Mouse (Mus musculus): ENCODE data around the gene Csad. TPM values are rescaled to one million over a fixed set of nuclear protein-coding genes. Genes with fewer than 3 reads are reported as not detected.
A peak's percentile ranks its signal among the peaks of the same experiment; 100 is the strongest.

Gene Csad
- total and polyA plus RNA-seq, 3 experiments = 71.2 to 128 (median 106) TPM

GRCm38 (mm10) chr15:102202971-102203834 is 1.3 kb downstream of the Csad start, which contains the start of gene Zfp740:
Gene Zfp740 (plus strand): TSS chr15:102203249.
- peak; percentile 99 for DNase-seq

- peak; percentile 53 for DNase-seq
Measured at GRCm38 (mm10) chr15:102198841-102199240, 5.7 kb downstream of the Csad start.

DNA sequence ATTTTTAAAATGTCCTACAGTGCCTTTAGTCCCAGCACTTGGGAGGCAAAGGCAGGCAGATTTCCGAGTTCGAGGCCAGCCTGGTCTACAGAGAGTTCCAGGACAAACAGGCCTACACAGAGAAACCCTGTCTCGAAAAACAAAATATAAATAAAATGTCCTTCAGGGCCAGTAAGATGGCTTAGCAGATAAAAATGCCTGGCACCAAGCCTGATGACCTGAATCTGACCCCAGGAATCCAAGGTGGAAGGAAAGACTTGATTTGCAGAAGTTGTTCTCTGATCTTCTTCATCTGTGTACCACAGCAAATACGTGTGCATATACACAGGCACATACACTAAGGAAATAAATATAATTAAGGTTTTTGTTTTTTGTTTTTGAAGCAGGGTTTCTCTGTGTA is 9.2 kb downstream of the Csad start:
- no peak for DNase-seq

DNA sequence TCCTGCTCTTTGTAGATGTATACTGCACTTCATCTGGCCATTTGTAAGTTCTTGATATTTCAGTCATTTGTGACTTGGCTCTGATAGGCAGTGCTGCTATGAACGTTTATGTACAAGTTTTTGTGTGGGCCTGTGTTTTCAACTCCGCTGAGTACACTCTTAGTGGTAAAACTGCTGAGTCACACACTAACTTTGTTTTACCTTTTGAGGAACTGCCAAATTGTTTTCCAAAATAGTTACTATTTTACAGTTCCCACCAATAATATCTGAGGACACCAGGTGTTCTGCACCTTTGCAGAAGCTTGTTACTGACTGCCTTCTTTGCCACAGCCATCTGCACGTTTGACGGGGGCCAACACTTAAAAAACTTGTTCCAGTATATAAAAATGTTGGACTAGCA is 10.1 kb downstream of the Csad start:
- no peak for DNase-seq

GRCm38 (mm10) chr15:102193652-102194051 is 10.9 kb downstream of the Csad start:
- no peak for DNase-seq

DNA sequence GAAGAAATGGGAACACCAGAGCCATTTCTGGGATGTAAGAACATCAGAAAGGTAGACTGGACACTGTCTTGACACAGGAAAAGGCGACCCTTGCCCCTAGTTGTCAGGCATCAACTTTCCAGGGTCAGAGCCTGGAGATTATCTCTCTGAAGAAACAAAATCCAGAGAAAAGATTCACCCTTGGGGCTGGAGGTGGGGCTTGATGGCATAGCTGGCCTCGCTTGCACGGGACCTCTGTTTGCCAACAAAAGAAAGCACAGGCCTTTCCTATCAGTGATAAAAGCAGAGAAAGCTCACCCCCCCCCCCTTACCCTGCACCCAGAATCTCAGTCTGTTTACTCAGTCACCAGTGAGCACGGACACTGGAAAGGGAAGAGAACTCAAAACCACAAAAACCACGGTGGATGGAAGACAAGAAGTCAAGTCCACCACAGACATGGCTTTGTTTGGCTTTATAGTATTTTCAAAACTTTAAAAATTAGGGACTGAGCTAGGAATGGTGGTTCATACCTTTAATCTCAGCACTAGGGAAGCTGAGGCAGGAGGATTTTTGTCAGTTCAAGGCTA is 11.6 kb downstream of the Csad start:
- DNase-seq = no peak

DNA sequence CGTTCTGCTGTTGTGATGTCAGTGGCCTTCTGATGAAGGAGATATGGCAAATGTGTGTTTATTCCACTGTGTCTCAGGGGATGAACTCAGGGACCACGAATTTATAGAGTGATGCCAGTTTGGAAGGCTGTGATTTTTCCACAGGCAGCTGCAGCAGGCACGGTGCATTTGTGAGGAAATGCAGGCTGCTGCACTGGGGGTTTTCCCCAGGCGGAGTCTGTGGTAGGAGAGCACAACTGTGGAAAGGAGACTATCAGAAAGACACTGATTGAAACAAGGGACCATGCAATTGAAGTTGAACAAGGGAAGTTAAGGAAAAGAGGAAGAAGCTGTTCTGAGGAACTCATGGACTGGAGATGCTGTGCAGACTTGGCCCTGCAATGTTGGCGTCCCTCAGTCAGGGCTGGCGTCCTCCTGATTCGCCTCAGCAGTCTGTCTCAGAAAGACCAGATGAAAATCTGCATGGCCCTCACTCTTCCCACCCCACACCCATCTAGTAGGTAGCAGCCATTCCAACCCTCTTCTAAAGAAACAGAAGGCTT is 12.2 kb downstream of the Csad start:
- no peak for DNase-seq

DNA sequence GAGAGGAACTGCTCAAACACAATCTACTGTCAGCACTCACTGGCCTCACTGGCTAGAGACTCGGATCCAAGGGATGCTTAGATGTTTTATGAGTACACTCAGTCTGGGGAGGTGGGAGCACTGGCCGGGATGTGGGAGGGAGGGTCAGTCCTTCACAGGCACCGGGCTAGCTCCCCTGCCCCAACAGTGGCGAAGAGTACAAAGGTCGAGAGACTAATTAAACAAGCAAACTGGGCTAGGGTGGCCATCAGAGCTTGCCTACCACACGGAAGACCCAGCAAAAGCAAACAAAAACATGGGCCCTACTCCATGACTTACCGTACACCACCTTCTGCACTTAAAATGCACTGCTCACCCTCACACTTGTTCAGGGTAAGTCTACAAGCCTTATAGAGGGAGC is 12.8 kb downstream of the Csad start:
- no peak for DNase-seq

- DNase-seq = no peak
Measured at GRCm38 (mm10) chr15:102188883-102189282, 15.6 kb downstream of the Csad start.

DNA sequence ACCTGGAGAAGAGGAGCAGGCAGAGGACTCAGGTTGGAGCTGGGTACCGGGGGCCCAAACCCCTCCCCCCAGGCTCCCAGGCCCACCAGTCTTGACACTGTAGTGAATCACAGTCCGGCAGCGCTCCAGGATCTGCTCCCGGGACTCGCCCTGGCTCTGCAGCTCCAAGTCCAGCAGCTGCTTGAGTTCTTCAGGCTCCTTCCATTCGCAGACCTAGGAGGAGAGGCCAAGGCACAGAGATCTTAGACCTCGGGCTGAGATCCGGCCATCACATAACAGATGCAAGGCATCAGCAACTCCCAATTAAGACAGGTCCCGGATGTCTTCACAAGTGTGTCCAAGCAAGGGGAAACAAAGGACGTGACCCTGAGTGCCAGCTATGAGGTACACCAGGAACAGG is 16.4 kb downstream of the Csad start:
- no peak for DNase-seq

DNA sequence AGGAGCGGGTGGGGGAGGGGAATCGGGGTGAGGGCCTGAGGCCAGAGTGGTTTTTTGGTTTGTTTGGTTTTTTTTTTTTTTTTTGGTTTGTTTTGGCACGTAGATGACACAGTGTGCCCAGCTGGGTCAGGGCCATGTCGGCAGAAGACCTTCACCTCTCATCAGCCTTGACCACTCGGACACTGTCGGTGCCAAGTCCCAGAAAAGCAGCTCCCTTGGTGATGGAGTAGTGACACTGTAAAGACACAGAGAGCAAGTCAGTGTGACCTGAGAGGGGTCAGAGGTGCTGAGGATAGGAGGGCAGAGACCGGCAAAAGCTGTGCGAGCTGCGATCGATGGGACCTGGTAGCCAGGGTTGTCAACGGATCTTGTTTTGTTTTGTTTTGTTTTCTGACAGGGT is 18.3 kb downstream of the Csad start:
- peak; percentile 74 for DNase-seq

- DNase-seq = no peak
Measured at GRCm38 (mm10) chr15:102183076-102183475, 21.4 kb downstream of the Csad start.

GRCm38 (mm10) chr15:102179924-102180323 is 24.6 kb downstream of the Csad start:
- DNase-seq = no peak

DNA sequence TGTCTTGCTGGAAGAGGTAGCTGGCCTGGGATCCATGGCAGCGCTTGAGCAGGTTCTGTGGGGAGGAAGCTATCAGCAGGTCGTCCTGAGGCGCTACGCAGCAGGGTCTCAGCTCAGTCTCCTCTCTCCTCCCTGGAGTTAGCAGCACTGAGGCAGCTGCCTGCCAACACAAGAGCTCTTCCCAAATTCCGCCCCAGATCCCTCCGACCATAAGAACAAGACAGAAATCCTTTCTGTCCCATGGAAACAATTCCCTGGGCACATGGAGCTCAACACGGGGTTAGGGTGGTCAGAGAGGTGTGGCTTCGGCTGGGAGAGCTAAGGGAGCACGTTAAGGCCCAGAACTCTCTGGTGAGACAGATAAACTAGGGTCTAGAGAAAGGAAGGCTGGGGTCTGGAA is 25.4 kb downstream of the Csad start:
- no peak for DNase-seq

GRCm38 (mm10) chr15:102178279-102178678 is 26.2 kb downstream of the Csad start:
- DNase-seq = peak; percentile 80

DNA sequence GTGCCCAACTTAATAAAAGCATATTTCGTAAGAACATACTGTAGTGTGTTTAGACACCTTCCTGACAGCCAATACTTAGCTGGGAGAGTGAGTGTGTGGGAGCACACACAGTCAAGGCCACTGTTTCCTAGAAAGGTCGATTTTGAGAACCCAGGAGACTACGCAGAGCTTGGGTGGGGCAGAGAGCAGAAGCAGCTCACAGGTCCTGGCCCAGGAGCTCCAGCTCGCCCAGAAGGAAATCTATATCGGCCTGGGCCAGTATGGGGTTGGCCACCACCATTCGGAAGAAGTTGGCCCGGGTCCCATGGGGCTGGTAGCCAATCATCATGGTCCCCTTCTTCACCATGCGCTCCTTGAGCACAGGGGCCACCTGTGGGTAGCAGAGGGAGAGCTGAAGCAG is 27.1 kb downstream of the Csad start:
- DNase-seq = no peak

GRCm38 (mm10) chr15:102176571-102177316 is 27.8 kb downstream of the Csad start:
- DNase-seq = no peak

GRCm38 (mm10) chr15:102175736-102176319 is 28.7 kb downstream of the Csad start:
- no peak for DNase-seq

GRCm38 (mm10) chr15:102173581-102173980 is 30.9 kb downstream of the Csad start:
- DNase-seq = no peak

DNA sequence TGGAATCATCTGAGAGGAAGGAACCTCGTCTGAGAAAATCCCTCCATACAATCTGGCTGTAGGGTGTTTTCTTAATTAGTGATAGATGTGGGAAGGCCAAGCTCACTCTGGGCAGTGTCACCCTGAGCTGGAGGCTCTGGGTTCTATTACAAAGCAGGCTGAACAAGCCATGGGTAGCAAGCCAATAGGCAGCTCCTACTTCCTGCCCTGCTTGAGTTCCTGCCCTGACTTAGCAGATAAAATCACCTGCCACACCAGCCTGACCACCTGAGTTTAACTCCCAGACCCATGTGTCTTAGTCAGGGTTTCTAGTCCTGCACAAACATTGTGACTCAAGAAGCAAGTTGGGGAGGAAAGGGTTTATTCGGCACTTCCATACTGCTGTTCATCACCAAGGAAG is 35.5 kb downstream of the Csad start:
- DNase-seq = no peak

DNA sequence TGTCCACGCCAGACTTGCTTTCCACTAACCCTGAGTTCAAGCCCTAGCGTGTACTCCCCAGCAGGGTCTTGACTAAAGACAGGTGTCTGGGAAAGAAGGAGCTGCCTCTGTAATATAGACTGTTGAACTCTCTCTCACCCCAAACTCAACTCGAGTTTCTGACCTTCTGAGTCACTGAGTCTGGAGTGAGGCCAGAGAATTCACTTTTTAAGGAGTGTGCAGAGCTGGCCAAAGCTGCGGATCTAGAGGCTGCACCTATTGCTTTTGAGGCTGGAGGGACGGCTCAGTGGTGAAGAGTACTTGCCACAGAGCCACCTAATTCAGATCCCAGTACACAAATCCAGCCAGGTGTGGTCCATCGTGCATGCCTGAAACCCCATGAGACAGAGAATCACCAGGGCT is 36.9 kb downstream of the Csad start:
- DNase-seq = peak; percentile 81

DNA sequence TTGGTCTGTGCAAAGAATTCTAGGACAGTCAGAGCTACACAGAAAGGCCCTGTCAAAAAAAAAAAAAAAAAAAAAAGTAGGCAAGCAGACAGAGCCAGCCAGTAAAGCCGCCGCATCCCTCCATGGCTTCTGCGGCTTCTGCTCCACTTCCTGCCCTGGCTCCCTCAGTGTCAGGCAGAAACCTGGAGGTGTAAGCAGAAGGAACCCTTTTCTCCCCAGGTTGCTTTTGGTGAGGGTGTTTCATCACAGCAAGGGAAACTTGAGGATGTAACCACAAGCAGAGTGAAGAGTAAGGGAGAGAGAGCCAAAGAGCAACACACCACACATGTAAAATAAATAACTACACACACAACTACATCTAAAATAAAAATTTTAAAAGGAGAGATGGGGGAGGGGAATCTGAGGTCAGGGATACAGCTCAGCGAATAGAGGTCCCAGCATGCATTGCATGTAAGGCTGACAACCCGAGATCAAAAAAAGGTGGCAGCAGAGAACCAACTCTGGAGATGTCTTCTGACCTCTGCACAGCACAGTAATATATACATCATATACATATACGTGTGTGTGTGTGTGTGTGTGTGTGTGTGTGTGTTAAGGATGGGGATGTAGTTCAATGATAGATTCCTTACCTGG is 38.9 kb downstream of the Csad start:
- no peak for DNase-seq

Measured in adrenal gland, adult 2 months (tissue).